Mouse (Mus musculus) heart, postnatal 0 days (tissue): ENCODE measurements around the gene E130218I03Rik.

Experiments
- CTCF ChIP-seq: IDR thresholded peaks from 2 replicates; pipeline ENCODE4 v1.5.1; 2016; ENCODE audit warnings: antibody characterized with exemption, control low read depth, low read depth
- EP300 ChIP-seq: IDR thresholded peaks from 2 replicates; pipeline ENCODE4 v1.6.1; 2016; ENCODE audit warnings: antibody characterized with exemption, low read depth

DNA sequence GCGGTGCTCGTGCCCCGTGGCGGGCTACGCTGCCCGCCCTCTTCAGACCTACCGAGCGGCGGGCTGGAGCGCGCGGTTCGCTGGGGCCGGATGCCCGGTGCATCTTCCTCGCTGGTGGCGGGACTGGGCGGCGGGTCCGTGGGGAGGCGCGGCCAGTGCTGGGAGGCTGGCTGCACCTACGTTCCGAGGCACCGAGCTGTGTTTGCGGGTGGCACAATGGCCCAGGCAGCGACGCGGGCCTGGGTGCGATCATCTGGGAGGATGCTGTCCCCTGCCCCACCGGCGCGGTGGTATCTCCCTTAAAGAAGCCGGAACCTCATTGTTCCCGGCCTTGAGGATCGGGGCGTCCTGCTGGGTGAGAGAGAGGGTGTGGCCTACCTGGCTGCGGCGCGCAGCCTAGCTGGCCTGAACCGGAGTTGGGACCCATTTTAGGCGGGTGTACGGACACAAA, 44.1 kb downstream of the E130218I03Rik start, which contains the start of gene Pdik1l:
- TF ChIP-seq EP300 = no peak; the same call in 1 of the 2 replicates
- TF ChIP-seq CTCF = no peak
